In genomic region chr5:110545311-110545710, GRCm38 (mm10) we compare ENCODE assay signal across 17 mouse cellular contexts. TPM values are rescaled to one million over a fixed set of nuclear protein-coding genes. Genes with fewer than 3 reads are reported as not detected.
DNase-seq lines count a peak whose midpoint lies in the region; ATAC-seq lines count a peak whose summit lies in the region.
"Had no signal": no experiment of that assay in that cellular context is flagged by ENCODE, and none has a peak within 500 bp of the region (broad histone marks: within the 10 kb centered on the region; RNA-seq: fewer than 3 reads in every experiment).

No protein-coding gene starts in this region.

- intact Hi-C loops in left cerebral cortex, postnatal 4 days (cut with DNase I): no loop called here
- intact Hi-C loops in left cerebral cortex, postnatal 14 days (cut with DNase I): no loop called here

- H3K9me3 ChIP-seq in forebrain, embryonic 13.5 days (replicated peaks): no peaks in the 10 kb centered on the region
- no peaks in the 10 kb centered on the region for H3K9me3 ChIP-seq in forebrain, embryonic 11.5 days (ENCODE audit: control insufficient read depth, low read length)
- no peaks in the 10 kb centered on the region for H3K9me3 ChIP-seq in forebrain, embryonic 14.5 days (replicated peaks; ENCODE audit: control insufficient read depth, low read length)
- no peaks in the 10 kb centered on the region for H3K9me3 ChIP-seq in hindbrain, embryonic 15.5 days
- no peaks in the 10 kb centered on the region for H3K9me3 ChIP-seq in neural tube, embryonic 12.5 days
- H3K9me3 ChIP-seq: heart, embryonic 13.5 days; lung, embryonic 15.5 days; megakaryocyte, embryonic 14.5 days had no signal

- H3K9ac ChIP-seq in forebrain, embryonic 13.5 days: no peak overlapping the region
- H3K9ac ChIP-seq in forebrain, embryonic 11.5 days (ENCODE audit: low read length): no peak overlapping the region
- H3K9ac ChIP-seq in forebrain, embryonic 14.5 days (ENCODE audit: low read length): no peak overlapping the region
- peak overlapping the region; percentile 55 for H3K9ac ChIP-seq in hindbrain, embryonic 15.5 days
- no peak overlapping the region for H3K9ac ChIP-seq in neural tube, embryonic 12.5 days
- H3K9ac ChIP-seq: heart, embryonic 13.5 days; lung, embryonic 15.5 days had no signal

- WGBS in forebrain, embryonic 13.5 days: 84% methylated on average over 7 of the region's 7 CpGs
- whole genome bisulfite sequencing in forebrain, embryonic 11.5 days: 86% methylated on average over 7 of the region's 7 CpGs
- WGBS in forebrain, embryonic 14.5 days: 79% methylated on average over 7 of the region's 7 CpGs
- 73% methylated on average over 7 of the region's 7 CpGs for WGBS in hindbrain, embryonic 15.5 days
- WGBS in neural tube, embryonic 12.5 days: 73% methylated on average over 7 of the region's 7 CpGs

- H3K36me3 ChIP-seq in forebrain, embryonic 13.5 days (ENCODE audit: poor library complexity, severe bottlenecking): no peaks in the 10 kb centered on the region
- H3K36me3 ChIP-seq in forebrain, embryonic 11.5 days (ENCODE audit: control insufficient read depth, insufficient read depth, low read length): no peaks in the 10 kb centered on the region
- H3K36me3 ChIP-seq in forebrain, embryonic 14.5 days (ENCODE audit: control insufficient read depth, insufficient read depth, low read length): no peaks in the 10 kb centered on the region
- no peaks in the 10 kb centered on the region for H3K36me3 ChIP-seq in hindbrain, embryonic 15.5 days
- H3K36me3 ChIP-seq in neural tube, embryonic 12.5 days: no peaks in the 10 kb centered on the region
- H3K36me3 ChIP-seq: heart, embryonic 13.5 days; lung, embryonic 15.5 days had no signal

- peak overlapping the region; percentile 69 for H3K4me2 ChIP-seq in forebrain, embryonic 13.5 days
- H3K4me2 ChIP-seq in forebrain, embryonic 11.5 days (ENCODE audit: low read depth, low read length, severe bottlenecking): no peak overlapping the region
- H3K4me2 ChIP-seq in forebrain, embryonic 14.5 days (ENCODE audit: low read length): peak overlapping the region; percentile 60
- H3K4me2 ChIP-seq in hindbrain, embryonic 15.5 days: peak overlapping the region; percentile 88
- peak overlapping the region; percentile 71 for H3K4me2 ChIP-seq in neural tube, embryonic 12.5 days (replicated peaks)
- H3K4me2 ChIP-seq: lung, embryonic 15.5 days had no signal

- DNase-seq in forebrain, embryonic 11.5 days (ENCODE audit: low spot score): no peak
- DNase-seq in forebrain, embryonic 14.5 days (ENCODE audit: low spot score): no peak
- no peak for DNase-seq in left cerebral cortex, postnatal 4 days
- no peak for DNase-seq in left cerebral cortex, postnatal 14 days (ENCODE audit: low spot score in 2 of 2)
- no peak for DNase-seq in urinary bladder, postnatal 4 days (ENCODE audit: low spot score in 2 of 2)
- DNase-seq: embryo, embryonic 11 days; gastrocnemius, postnatal 25 days; liver; right cerebral cortex, postnatal 25 days; thymus, postnatal 14 days had no signal

- H3K27ac ChIP-seq in forebrain, embryonic 13.5 days: no peak overlapping the region
- no peak overlapping the region for H3K27ac ChIP-seq in forebrain, embryonic 11.5 days (ENCODE audit: low read depth, low read length)
- H3K27ac ChIP-seq in forebrain, embryonic 14.5 days (ENCODE audit: low read depth, low read length): no peak overlapping the region
- no peak overlapping the region for H3K27ac ChIP-seq in hindbrain, embryonic 15.5 days (replicated peaks)
- H3K27ac ChIP-seq in neural tube, embryonic 12.5 days: no peak overlapping the region
- H3K27ac ChIP-seq: heart, embryonic 13.5 days; kidney, postnatal 0 days; lung, embryonic 15.5 days had no signal

- ATAC-seq in forebrain, embryonic 13.5 days: no peak
- ATAC-seq in forebrain, embryonic 11.5 days (replicated peaks; ENCODE audit: low FRiP score): no peak
- no peak for ATAC-seq in forebrain, embryonic 14.5 days
- no peak for ATAC-seq in hindbrain, embryonic 15.5 days (ENCODE audit: low FRiP score, low read depth)
- ATAC-seq in neural tube, embryonic 12.5 days (ENCODE audit: low FRiP score, low read depth): no peak

- peaks cover 68% of the 10 kb centered on the region for H3K27me3 ChIP-seq in forebrain, embryonic 13.5 days
- peaks cover 34% of the 10 kb centered on the region for H3K27me3 ChIP-seq in forebrain, embryonic 11.5 days (ENCODE audit: control insufficient read depth, insufficient read depth, low read length)
- H3K27me3 ChIP-seq in forebrain, embryonic 14.5 days (replicated peaks; ENCODE audit: control insufficient read depth, insufficient read depth, low read length): peaks cover 35% of the 10 kb centered on the region
- peaks cover 24% of the 10 kb centered on the region for H3K27me3 ChIP-seq in hindbrain, embryonic 15.5 days
- peaks cover 38% of the 10 kb centered on the region for H3K27me3 ChIP-seq in neural tube, embryonic 12.5 days (replicated peaks)

- peaks cover 10% of the 10 kb centered on the region for H3K4me1 ChIP-seq in forebrain, embryonic 13.5 days
- peaks cover 7% of the 10 kb centered on the region; the same call in 1 of the 2 replicates for H3K4me1 ChIP-seq in forebrain, embryonic 11.5 days (replicated peaks; ENCODE audit: control insufficient read depth, insufficient read depth, low read length)
- H3K4me1 ChIP-seq in forebrain, embryonic 14.5 days (ENCODE audit: control insufficient read depth, insufficient read depth, low read length): no peaks in the 10 kb centered on the region
- peaks cover 43% of the 10 kb centered on the region for H3K4me1 ChIP-seq in hindbrain, embryonic 15.5 days (replicated peaks)
- H3K4me1 ChIP-seq in neural tube, embryonic 12.5 days: peaks cover 22% of the 10 kb centered on the region

- H3K4me3 ChIP-seq in forebrain, embryonic 13.5 days: peak overlapping the region; percentile 46
- H3K4me3 ChIP-seq in forebrain, embryonic 11.5 days (ENCODE audit: low read depth, low read length): no peak overlapping the region
- H3K4me3 ChIP-seq in forebrain, embryonic 14.5 days (ENCODE audit: low read depth, low read length): peak overlapping the region; percentile 44
- H3K4me3 ChIP-seq in hindbrain, embryonic 15.5 days: peak overlapping the region; percentile 68
- peak overlapping the region; percentile 47 for H3K4me3 ChIP-seq in neural tube, embryonic 12.5 days
- H3K4me3 ChIP-seq: lung, embryonic 15.5 days; megakaryocyte, embryonic 14.5 days had no signal

RNA-seq across cellular contexts. Expression of gene Galnt9, which starts 1.2 kb away (rescaled TPM):
- polyA plus RNA-seq in forebrain, embryonic 13.5 days (2015; fragmentation: Nextera tagmentation; extraction: Ambion mirVana): 4.8 and 5.6 TPM in 2 replicates
- polyA plus RNA-seq in forebrain, embryonic 11.5 days (2014; fragmentation: Nextera tagmentation; extraction: Ambion mirVana): 1.6 and 2.1 TPM in 2 replicates
- 12.1 and 13.3 TPM in 2 replicates for polyA plus RNA-seq in forebrain, embryonic 14.5 days (2014; fragmentation: Nextera tagmentation; extraction: Ambion mirVana)
- polyA plus RNA-seq in hindbrain, embryonic 15.5 days (2015; fragmentation: Nextera tagmentation; extraction: Ambion mirVana): 23.9 and 26.4 TPM in 2 replicates
- polyA plus RNA-seq in neural tube, embryonic 12.5 days (2016; fragmentation: Nextera tagmentation; extraction: Ambion mirVana): 10.6 and 15.0 TPM in 2 replicates
- total RNA-seq in left cerebral cortex, postnatal 4 days (2021): 10 to 100 TPM; 31.7 to 33.7 TPM
- total RNA-seq in left cerebral cortex, postnatal 14 days (2021): 10 to 100 TPM; 83.1 to 88.7 TPM
- total RNA-seq: gastrocnemius, postnatal 25 days had no signal
- polyA plus RNA-seq: heart, embryonic 13.5 days had no signal
